8 mouse cellular contexts compared by ENCODE assay signal in the genomic region with DNA sequence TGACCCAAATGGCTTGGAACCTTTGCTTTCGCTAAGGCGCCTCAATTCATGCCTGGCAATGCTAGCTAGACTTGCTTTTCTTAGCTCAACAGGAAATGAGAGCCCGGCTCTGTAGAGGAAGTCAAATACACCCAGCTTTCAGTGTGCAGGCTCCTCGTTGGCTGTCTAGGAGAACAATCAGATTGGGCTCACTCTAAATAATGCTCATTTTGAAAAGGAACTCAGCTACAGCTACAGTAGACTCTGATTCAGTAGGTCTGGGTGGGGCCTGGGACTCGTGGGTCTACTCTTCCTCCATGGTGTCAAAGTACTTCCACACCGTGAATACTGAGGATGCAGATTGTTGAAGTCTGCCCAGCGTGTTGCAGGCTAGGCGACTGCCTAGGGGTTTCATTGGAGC. TPM values are rescaled to one million over a fixed set of nuclear protein-coding genes. Genes with fewer than 3 reads are reported as not detected.
DNase-seq lines count a peak whose midpoint lies in the region; ATAC-seq and TF ChIP-seq lines count a peak whose summit lies in the region.

No protein-coding gene starts in this region.

- H3K4me2 ChIP-seq in heart, embryonic 13.5 days: peak overlapping the region; percentile 57

- no peak for TF ChIP-seq CTCF in spleen, adult 2 months (IDR thresholded peaks at IDR 0.05; ENCODE audit: extremely low read depth, insufficient read depth, insufficient read length, insufficient replicate concordance)

- TF ChIP-seq POLR2A in spleen, adult 2 months (IDR thresholded peaks at IDR 0.05; ENCODE audit: low read depth, low read length): no peak

- DNase-seq in spleen, adult 2 months (ENCODE audit: low read depth in 1 of 2, low spot score in 2 of 2): peak; percentile 54 to 55
- DNase-seq in spleen, adult 12 weeks (ENCODE audit: low spot score): no peak
- DNase-seq in liver: peak; percentile 16
- DNase-seq in adrenal gland, adult 8-10 months: no peak
- no peak for DNase-seq in testis, postnatal 14 days (ENCODE audit: low spot score)

- H3K4me1 ChIP-seq in spleen, adult 2 months (ENCODE audit: control insufficient read depth, insufficient read depth, insufficient read length): peaks cover 46% of the 10 kb centered on the region; the same call in 1 of the 2 replicates
- H3K4me1 ChIP-seq in heart, embryonic 13.5 days: peaks cover 91% of the 10 kb centered on the region

- H3K27me3 ChIP-seq in spleen, adult 2 months (ENCODE audit: control insufficient read depth, insufficient read depth, low read length): no peaks in the 10 kb centered on the region
- H3K27me3 ChIP-seq in heart, embryonic 13.5 days (replicated peaks): no peaks in the 10 kb centered on the region

- H3K4me3 ChIP-seq in spleen, adult 2 months (ENCODE audit: extremely low read depth, insufficient read depth, insufficient read length): peak overlapping the region; percentile 4; the same call in 1 of the 2 replicates
- H3K4me3 ChIP-seq in heart, embryonic 13.5 days: peak overlapping the region; percentile 10; the same call in 1 of the 2 replicates

- H3K9ac ChIP-seq in heart, embryonic 13.5 days: peak overlapping the region; percentile 58

- no peak for ATAC-seq in heart, embryonic 13.5 days (ENCODE audit: extremely low read depth, insufficient number of reproducible peaks, low FRiP score, low TSS enrichment)
- peak; percentile 56 for ATAC-seq in neutrophil, adult 5-6 weeks (ENCODE audit: extremely low read depth, insufficient number of reproducible peaks, low FRiP score, poor library complexity, severe bottlenecking)
- ATAC-seq in cerebellum, adult (ENCODE audit: insufficient number of reproducible peaks, low FRiP score, low TSS enrichment): no peak

- H3K9me3 ChIP-seq in heart, embryonic 13.5 days: no peaks in the 10 kb centered on the region

- H3K27ac ChIP-seq in spleen, adult 2 months (ENCODE audit: insufficient read depth, low read length): peak overlapping the region; percentile 65
- H3K27ac ChIP-seq in heart, embryonic 13.5 days (replicated peaks): peak overlapping the region; percentile 78

- no peaks in the 10 kb centered on the region; the same call in 1 of the 2 replicates for H3K36me3 ChIP-seq in spleen, adult 2 months (ENCODE audit: control insufficient read depth, insufficient read depth, low read length)
- H3K36me3 ChIP-seq in heart, embryonic 13.5 days: peaks cover 18% of the 10 kb centered on the region

- WGBS in spleen, adult 2 months: 2% methylated on average over 8 of the region's 8 CpGs
- WGBS in heart, embryonic 13.5 days: 24% methylated on average over 8 of the region's 8 CpGs

RNA-seq across cellular contexts. Expression of a gene that starts 22.0 kb away (rescaled TPM):
- 54.3 and 60.7 TPM in 2 replicates for polyA plus RNA-seq in spleen, adult 2 months (2012; rRNA removed)
- polyA plus RNA-seq in heart, embryonic 13.5 days (2015; fragmentation: Nextera tagmentation; extraction: Ambion mirVana): 17.5 and 21.1 TPM in 2 replicates
- total RNA-seq in neutrophil, adult 5-6 weeks (2017): 226 and 236 TPM in 2 replicates
- total RNA-seq in adrenal gland, adult 8-10 months (2022): 100 to 1,000 TPM in 2 of 4 experiments, 10 to 100 TPM in 2; 80.9 to 123 (median 104) TPM

Comparison
In these comparisons a context has a peak if more than half of its experiments do, and no peak if none do; other contexts are left out.
1. DNase-seq: peak in spleen, adult 2 months (2 of 2) and liver (single experiment); none in spleen, adult 12 weeks (single experiment), adrenal gland, adult 8-10 months (single experiment) and testis, postnatal 14 days (single experiment).